Mouse (Mus musculus): ENCODE data around the gene Stk17b.
A peak's percentile ranks its signal among the peaks of the same experiment; 100 is the strongest.
"Not testable (repeated sequence)": the region's sequence is repeated elsewhere in the genome, so short reads cannot be mapped to it uniquely, and the experiment has no call there.

The Stk17b gene

GRCm38 (mm10) chr1:53720601-53721351, 64.2 kb downstream of the Stk17b start:
- DNase-seq: no peak

GRCm38 (mm10) chr1:53715966-53716515, 69.0 kb downstream of the Stk17b start:
- DNase-seq: no peak

- DNase-seq: peak; percentile 75
These were observed 69.6 kb downstream of the Stk17b start for GRCm38 (mm10) chr1:53715446-53715845.

- not testable (repeated sequence) for DNase-seq
These were observed 71.6 kb downstream of the Stk17b start for GRCm38 (mm10) chr1:53713383-53713782.

- DNase-seq: no peak
These were observed 74.0 kb downstream of the Stk17b start for GRCm38 (mm10) chr1:53711069-53711468.

GRCm38 (mm10) chr1:53709602-53710001, 75.4 kb downstream of the Stk17b start:
- not testable (repeated sequence) for DNase-seq

GRCm38 (mm10) chr1:53706431-53707361, 78.3 kb downstream of the Stk17b start, which contains the start of gene Dnah7a:
Gene Dnah7a (minus strand): TSS chr1:53706784.
- DNase-seq: peak; percentile 88

All from embryo, embryonic 11 days (tissue).